Mouse (Mus musculus): ENCODE measurements at regions not wholly inside any gene's neighbourhood (a gene's known extent, or its start where the extent isn't known, plus 50 kb on each side); places are given as distances from the start of the nearest gene placed in this dataset.
A peak's percentile ranks its signal among the peaks of the same experiment; 100 is the strongest.

DNA sequence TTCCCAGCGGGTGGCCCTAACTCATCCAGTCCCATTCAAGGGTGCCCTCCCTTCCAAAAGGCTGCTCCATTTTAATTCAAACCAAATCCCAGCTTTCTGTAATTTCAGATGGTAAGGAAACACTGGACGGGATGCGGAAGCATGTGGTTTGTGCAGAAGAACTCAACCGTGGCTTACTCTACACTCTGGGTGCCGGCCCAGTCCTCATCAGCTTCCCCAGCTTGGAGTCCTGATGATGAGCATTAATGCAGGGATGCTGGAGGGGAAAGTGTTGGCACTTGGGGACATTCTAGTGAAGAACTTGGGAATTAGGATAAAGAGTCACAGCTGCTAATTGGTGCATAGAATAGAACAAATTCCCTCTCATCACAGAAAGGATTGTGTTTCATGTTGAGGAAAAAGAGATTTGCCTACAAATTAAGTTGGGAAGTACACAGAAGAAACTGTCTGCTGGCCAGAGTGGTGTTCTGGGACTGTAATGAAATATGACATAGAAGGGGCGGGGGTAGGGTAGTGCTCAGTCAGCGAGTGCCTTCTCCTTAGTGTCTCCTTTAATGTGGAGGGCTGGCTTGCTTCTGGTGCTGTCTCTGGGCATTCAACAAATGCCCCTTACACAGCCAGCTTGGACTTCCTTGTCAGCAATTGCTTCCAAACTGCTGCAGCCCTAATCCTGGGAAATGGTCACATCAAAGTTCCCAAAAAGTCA is 285.0 kb upstream of the Bmper start:
- no peaks in the 10 kb centered on the region for H3K4me1 ChIP-seq (replicated peaks)
- H3K27ac ChIP-seq = no peak overlapping the region
- H3K27me3 ChIP-seq (ENCODE audit: insufficient read depth, poor library complexity, severe bottlenecking) = no peaks in the 10 kb centered on the region
- WGBS = 91% methylated on average over 7 of the region's 7 CpGs
- DNase-seq (ENCODE audit: low spot score) = no peak
- H3K36me3 ChIP-seq = no peaks in the 10 kb centered on the region
- no peak overlapping the region for H3K4me3 ChIP-seq
- H3K9me3 ChIP-seq = no peaks in the 10 kb centered on the region

DNA sequence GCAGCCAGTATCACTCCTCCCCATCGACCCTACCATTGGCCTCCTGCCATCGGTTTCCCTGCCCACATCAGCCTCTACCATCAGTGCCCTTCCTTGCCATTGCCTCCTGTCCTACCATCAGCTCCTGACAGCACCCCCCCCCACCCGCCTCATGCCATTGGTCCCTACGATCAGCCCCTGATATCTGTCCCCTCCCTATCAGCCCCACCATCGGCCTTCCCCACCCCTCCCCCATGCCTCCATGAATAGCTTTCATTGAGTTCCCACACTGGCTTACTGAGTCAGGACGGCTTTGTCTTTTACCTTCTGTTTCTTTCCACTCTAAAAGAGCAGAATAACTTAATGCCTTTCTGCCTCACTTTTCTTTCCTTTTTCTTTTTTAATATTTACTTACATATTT is 277.9 kb upstream of the Bmper start:
- H3K4me1 ChIP-seq (replicated peaks) = peaks cover 11% of the 10 kb centered on the region
- H3K27me3 ChIP-seq (ENCODE audit: insufficient read depth, poor library complexity, severe bottlenecking) = no peaks in the 10 kb centered on the region
- H3K4me3 ChIP-seq = no peak overlapping the region
- WGBS = 67% methylated on average over 6 of the region's 6 CpGs
- no peaks in the 10 kb centered on the region for H3K36me3 ChIP-seq
- H3K9me3 ChIP-seq = no peaks in the 10 kb centered on the region
- DNase-seq (ENCODE audit: low spot score) = no peak
- peak overlapping the region; percentile 67 for H3K27ac ChIP-seq

DNA sequence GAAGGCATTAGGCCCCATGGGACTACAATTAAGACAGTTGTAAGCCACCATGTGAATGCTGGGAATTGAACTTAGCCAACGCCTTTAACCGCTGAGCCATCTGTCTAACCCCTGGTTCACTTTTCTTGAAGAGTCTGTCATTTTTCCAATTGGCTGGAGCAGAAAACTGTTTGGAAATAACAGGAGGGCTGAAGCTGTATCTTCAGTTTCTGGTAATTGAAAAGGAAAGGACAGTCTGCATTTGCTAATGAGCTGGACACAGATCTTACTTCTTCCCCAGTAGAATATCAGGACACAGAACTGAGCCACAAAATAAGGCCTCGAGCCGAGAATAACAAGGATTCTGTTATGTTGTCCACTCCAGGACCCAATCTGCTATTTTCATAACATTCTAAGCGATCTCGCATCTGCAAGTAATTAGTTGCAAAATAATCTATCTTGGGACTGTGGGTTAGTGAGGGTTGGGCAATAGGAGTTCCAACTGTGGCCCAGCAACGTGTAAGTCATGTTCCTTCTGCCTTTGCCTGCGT is 277.4 kb upstream of the Bmper start:
- H3K9me3 ChIP-seq = no peaks in the 10 kb centered on the region
- H3K36me3 ChIP-seq = no peaks in the 10 kb centered on the region
- H3K27me3 ChIP-seq (ENCODE audit: insufficient read depth, poor library complexity, severe bottlenecking) = no peaks in the 10 kb centered on the region
- H3K4me3 ChIP-seq = no peak overlapping the region
- DNase-seq (ENCODE audit: low spot score) = no peak
- peaks cover 11% of the 10 kb centered on the region for H3K4me1 ChIP-seq (replicated peaks)
- peak overlapping the region; percentile 67 for H3K27ac ChIP-seq
- WGBS = 76% methylated on average over 8 of the region's 8 CpGs

DNA sequence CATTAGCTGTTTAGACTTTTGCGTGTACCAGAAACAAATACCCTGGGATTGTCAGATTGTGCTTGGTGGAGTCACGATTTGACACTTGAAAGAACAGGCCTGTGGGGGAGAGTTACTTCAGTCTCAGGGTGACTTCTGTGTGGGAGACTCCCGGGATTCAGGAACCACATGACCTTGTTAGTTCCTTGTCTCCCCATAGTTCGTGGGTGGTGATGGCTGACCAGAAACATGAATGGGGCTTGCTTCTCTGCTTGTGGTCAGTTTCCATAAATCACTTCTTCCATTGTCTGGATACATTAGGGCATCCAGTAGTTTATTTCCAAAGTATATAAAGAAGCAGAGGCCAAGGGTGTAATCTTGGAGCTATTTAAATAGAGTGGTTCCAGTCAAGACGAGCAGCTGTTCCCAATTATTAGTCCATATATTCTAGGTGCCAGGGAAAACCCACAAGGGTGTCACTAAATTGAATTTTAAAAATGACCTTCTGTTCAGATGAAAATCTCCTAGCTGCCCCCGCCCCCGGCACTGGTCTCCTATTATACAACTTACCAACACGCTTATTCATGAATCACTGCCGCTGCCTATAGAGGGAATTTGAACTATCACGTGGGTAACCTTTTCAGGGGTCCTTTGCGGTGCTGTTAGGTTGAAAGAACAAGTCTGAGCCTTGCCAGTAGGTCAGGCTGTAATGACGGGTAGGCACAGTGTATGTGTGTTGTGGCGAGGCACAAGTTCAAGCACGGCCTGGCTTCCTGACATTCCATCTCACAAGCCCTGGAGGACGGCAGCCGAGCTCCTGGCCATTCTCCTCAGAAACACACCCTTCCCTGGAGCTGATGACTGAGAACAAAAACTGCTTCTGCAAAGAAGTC is 270.1 kb upstream of the Bmper start:
- H3K4me1 ChIP-seq (replicated peaks) = peaks cover 6% of the 10 kb centered on the region
- 77% methylated on average over 16 of the region's 16 CpGs for WGBS
- H3K27me3 ChIP-seq (ENCODE audit: insufficient read depth, poor library complexity, severe bottlenecking) = no peaks in the 10 kb centered on the region
- H3K4me3 ChIP-seq = no peak overlapping the region
- DNase-seq (ENCODE audit: low spot score) = no peak
- H3K36me3 ChIP-seq = no peaks in the 10 kb centered on the region
- H3K27ac ChIP-seq = no peak overlapping the region
- H3K9me3 ChIP-seq = no peaks in the 10 kb centered on the region

DNA sequence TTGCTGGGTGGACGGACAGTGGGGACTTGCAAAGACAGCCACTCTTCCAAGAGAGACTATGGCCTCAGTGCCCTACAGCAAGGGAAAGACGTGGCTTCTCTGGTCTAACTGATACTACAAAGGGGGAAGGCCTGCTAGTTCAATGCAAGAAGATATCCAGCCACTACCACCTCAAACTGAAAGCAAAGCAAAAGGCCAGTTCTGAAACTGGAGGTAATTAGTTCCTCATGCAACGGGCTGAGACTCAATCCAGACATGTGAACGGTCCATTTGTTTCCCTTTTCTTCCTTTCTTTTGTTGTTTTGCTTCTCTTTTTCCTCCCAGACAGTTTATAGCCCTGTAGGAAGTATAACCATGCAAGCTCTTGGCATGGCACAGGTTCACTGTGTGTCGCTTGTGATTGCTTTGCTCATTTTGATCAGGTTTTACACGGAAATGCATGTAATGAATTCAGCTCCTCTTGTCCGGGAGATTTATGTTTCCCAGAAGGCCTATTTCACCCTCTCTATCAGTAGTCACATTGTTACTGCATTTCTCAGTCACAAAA is 260.5 kb upstream of the Bmper start:
- Histone ChIP-seq H3K27ac (no peak overlapping the region), H3K9me3 (peaks cover 2% of the 10 kb centered on the region; the same call in 1 of the 2 replicates), H3K4me3 (no peak overlapping the region), H3K36me3 (no peaks in the 10 kb centered on the region), H3K27me3 (ENCODE audit: insufficient read depth, poor library complexity, severe bottlenecking) (no peaks in the 10 kb centered on the region), H3K4me1 (replicated peaks) (no peaks in the 10 kb centered on the region)
- no peak for DNase-seq (ENCODE audit: low spot score)
- WGBS = 74% methylated on average over 7 of the region's 7 CpGs

DNA sequence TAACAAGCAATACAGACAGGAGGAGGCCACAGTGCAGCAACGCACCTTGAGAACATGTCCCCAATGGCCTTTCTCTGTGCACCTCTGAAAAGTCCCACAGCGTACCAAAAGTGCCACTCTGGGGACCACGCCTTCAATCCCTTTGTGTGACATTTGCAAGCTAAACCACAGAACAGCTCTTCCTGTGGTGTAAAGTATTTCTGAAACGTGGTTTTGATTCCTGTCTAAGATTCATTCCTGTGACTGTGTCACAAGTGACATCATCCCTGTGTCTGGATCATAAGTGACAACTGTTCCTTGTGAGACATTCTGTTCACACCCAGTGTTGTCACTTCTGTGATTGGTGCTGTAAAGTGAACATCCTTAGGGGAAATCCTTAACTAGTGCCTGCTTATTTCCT is 251.6 kb upstream of the Bmper start:
- H3K4me1 ChIP-seq (replicated peaks) = no peaks in the 10 kb centered on the region
- H3K36me3 ChIP-seq = no peaks in the 10 kb centered on the region
- DNase-seq (ENCODE audit: low spot score) = no peak
- H3K27me3 ChIP-seq (ENCODE audit: insufficient read depth, poor library complexity, severe bottlenecking) = no peaks in the 10 kb centered on the region
- 89% methylated on average over 4 of the region's 4 CpGs for WGBS
- no peak overlapping the region for H3K4me3 ChIP-seq
- no peaks in the 10 kb centered on the region for H3K9me3 ChIP-seq
- H3K27ac ChIP-seq = no peak overlapping the region

DNA sequence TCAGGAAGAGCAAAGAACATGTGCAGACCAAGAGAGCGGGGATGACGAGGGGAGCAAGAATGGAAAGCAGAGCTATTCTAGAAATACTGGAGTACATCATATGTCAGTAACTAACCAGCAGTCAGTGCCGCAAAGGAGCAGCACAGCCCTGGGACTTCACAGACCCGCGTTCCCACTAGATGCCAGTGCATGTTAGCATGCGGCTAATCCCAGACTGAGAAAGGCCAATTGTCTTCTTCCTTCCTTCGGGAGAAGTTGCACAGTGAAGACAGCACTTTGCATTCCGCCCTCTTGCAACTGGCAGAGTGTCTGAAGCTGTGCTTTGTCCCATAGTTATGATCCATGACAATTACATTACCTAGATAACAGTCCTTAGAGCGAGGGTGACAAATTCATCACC is 246.1 kb upstream of the Bmper start:
- Histone ChIP-seq H3K27ac (no peak overlapping the region), H3K4me1 (replicated peaks) (no peaks in the 10 kb centered on the region; the same call in 1 of the 2 replicates), H3K27me3 (ENCODE audit: insufficient read depth, poor library complexity, severe bottlenecking) (no peaks in the 10 kb centered on the region), H3K9me3 (no peaks in the 10 kb centered on the region), H3K4me3 (no peak overlapping the region), H3K36me3 (no peaks in the 10 kb centered on the region)
- DNase-seq (ENCODE audit: low spot score) = no peak
- WGBS = 77% methylated on average over 9 of the region's 9 CpGs

DNA sequence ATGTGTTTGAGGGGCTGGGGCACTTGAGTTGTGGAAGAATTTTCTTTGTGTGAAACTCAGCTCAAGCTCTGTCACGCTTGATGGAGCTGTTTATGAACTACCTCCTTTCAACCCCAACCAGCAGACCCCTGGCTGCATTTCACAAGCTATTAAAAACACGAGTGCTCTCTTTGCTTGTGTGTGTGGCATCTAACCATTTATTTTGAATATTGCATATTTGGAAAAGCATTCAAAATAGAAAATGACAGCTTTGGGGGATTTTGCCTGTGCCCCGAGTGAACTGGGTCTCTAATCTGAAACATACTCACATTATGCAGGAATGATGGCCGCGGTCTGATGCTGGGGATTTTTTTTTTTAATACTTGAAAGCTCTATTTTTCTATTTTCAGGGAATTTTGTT is 243.2 kb upstream of the Bmper start:
- H3K9me3 ChIP-seq = no peaks in the 10 kb centered on the region
- H3K4me1 ChIP-seq (replicated peaks) = no peaks in the 10 kb centered on the region; the same call in 1 of the 2 replicates
- DNase-seq (ENCODE audit: low spot score) = no peak
- 68% methylated on average over 5 of the region's 5 CpGs for WGBS
- no peak overlapping the region for H3K27ac ChIP-seq
- H3K27me3 ChIP-seq (ENCODE audit: insufficient read depth, poor library complexity, severe bottlenecking) = no peaks in the 10 kb centered on the region
- no peaks in the 10 kb centered on the region for H3K36me3 ChIP-seq
- no peak overlapping the region for H3K4me3 ChIP-seq

DNA sequence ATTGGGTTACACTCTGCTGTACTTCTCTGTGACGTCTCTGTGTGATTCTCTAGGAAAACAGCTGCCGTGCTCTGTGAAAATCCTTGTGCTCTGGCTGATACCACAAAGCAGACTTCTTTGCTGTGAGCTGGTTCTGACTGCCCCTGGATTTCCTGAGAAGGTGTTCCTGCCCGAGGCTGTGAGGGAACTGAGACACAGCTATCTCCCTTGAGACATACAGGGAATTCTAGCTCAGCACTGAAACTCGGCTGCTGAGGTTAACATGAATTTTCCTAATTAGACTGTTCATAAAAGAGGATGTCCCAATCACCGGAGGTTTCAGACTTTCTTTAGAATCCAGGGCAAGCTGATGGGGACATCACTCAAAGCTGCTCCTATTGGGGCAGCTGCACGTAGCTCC is 233.4 kb upstream of the Bmper start:
- no peaks in the 10 kb centered on the region for H3K4me1 ChIP-seq (replicated peaks)
- H3K36me3 ChIP-seq = no peaks in the 10 kb centered on the region
- DNase-seq (ENCODE audit: low spot score) = no peak
- H3K4me3 ChIP-seq = no peak overlapping the region
- 76% methylated on average over 6 of the region's 6 CpGs for WGBS
- H3K27me3 ChIP-seq (ENCODE audit: insufficient read depth, poor library complexity, severe bottlenecking) = no peaks in the 10 kb centered on the region
- no peaks in the 10 kb centered on the region for H3K9me3 ChIP-seq
- H3K27ac ChIP-seq = no peak overlapping the region

DNA sequence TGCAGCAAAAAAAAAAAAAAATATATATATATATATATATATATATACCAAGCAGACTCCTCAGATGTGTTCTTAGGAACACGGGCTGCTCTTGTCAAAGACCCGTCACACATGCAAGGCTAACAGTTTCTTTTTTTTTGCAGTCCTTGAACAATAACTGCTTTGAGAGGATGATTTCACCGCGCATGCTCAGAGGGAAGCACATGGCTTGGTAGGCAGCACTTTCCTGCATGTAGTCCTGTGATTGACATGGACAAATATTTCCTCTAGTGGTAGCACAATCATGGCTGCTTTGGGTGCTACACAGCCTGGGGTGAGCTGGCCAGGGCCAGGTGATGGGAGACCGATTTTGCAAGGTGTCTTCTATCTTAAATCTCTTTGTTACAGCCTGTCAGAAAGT is 229.3 kb upstream of the Bmper start:
- DNase-seq (ENCODE audit: low spot score) = no peak
- WGBS = 79% methylated on average over 5 of the region's 5 CpGs
- H3K9me3 ChIP-seq = no peaks in the 10 kb centered on the region
- H3K27me3 ChIP-seq (ENCODE audit: insufficient read depth, poor library complexity, severe bottlenecking) = no peaks in the 10 kb centered on the region
- H3K27ac ChIP-seq = 0 out of 2 replicates have a peak overlapping the region, but pooled peaks have one; percentile 16
- H3K4me3 ChIP-seq = no peak overlapping the region
- H3K36me3 ChIP-seq = no peaks in the 10 kb centered on the region
- no peaks in the 10 kb centered on the region for H3K4me1 ChIP-seq (replicated peaks)

DNA sequence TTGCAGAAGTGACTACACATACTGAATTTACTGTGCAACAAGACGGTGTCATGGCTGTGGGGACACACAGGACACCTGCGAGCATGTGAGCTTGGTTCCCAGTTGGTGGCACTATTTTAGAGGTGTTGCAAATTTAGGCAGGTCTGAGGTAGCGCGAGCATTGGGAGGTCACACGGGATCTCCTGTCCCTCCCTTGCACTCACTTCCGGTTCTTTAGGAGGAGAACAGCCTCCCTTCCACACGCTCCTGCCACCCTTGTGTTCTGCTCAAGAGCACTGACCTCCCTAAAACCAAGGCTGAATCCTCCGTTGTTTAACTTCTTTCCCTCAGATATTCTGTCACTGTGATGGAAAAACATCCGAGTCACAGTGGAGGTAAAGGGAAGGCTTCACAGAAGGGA is 227.3 kb upstream of the Bmper start:
- no peaks in the 10 kb centered on the region for H3K36me3 ChIP-seq

DNA sequence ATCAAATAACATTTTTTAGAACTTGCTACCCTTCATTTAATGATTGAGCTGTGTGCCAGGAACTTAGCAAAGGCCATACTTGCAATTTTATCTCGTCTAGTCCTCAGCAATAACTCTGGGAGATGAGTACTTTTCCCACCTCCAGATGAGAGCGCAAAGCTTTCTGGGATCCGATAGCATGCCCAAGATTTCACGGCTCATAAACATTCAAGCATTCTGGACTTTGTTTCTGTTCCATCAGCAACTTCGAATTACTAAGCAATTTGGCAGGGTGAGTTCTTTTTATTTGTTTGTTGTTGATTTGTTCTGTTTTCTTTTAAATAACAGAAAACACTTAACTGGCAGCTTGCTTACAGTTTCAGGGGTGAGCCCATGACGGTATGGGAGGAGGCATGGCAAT is 224.6 kb upstream of the Bmper start:
- H3K27me3 ChIP-seq (ENCODE audit: insufficient read depth, poor library complexity, severe bottlenecking) = 0 out of 2 replicates have a peak, but pooled peaks cover 5% of the 10 kb centered on the region
- WGBS = 90% methylated on average over 6 of the region's 6 CpGs
- no peak overlapping the region for H3K27ac ChIP-seq
- no peaks in the 10 kb centered on the region for H3K4me1 ChIP-seq (replicated peaks)
- no peaks in the 10 kb centered on the region for H3K9me3 ChIP-seq
- no peaks in the 10 kb centered on the region for H3K36me3 ChIP-seq
- H3K4me3 ChIP-seq = no peak overlapping the region
- DNase-seq (ENCODE audit: low spot score) = no peak

More for the DNA sequence above, 227.3 kb upstream of the Bmper start:
- H3K27ac ChIP-seq = no peak overlapping the region
- H3K9me3 ChIP-seq = no peaks in the 10 kb centered on the region
- DNase-seq (ENCODE audit: low spot score) = no peak
- H3K4me1 ChIP-seq (replicated peaks) = no peaks in the 10 kb centered on the region
- no peaks in the 10 kb centered on the region for H3K27me3 ChIP-seq (ENCODE audit: insufficient read depth, poor library complexity, severe bottlenecking)
- H3K4me3 ChIP-seq = no peak overlapping the region
- WGBS = 74% methylated on average over 9 of the region's 9 CpGs

DNA sequence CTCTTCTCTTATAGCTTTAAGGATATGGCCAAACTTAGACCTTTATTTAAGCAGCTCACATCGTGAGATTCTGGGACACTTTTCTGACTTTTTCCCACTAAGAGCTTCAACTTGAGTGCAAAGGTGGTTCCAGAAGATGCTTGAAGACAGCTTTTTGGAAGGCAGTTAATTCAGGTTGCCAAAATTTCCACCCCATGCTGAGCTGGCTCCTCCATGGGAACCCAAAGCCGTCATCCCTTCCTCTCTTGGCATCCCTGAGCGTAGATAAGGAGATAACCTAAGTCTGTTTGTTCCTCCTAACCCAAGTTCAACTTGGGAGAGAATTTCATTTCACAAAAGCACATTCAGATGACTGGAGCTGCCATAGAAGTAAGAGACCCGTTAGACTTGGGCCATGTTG is 223.7 kb upstream of the Bmper start:
- H3K4me3 ChIP-seq = no peak overlapping the region
- H3K36me3 ChIP-seq = no peaks in the 10 kb centered on the region
- peaks cover 6% of the 10 kb centered on the region for H3K4me1 ChIP-seq (replicated peaks)
- peaks cover 8% of the 10 kb centered on the region; the same call in 1 of the 2 replicates for H3K27me3 ChIP-seq (ENCODE audit: insufficient read depth, poor library complexity, severe bottlenecking)
- WGBS = 88% methylated on average over 4 of the region's 4 CpGs
- H3K9me3 ChIP-seq = no peaks in the 10 kb centered on the region
- DNase-seq (ENCODE audit: low spot score) = no peak
- no peak overlapping the region for H3K27ac ChIP-seq
